Mouse (Mus musculus): Measurements from ENCODE around the gene 4933402J07Rik.

4933402J07Rik gene

GRCm38 (mm10) chr8:87621181-87621580 lies 57.5 kb downstream of the 4933402J07Rik start:
- no peak for DNase-seq (ENCODE audit: low spot score in 2 of 2)

GRCm38 (mm10) chr8:87629656-87630055 lies 66.0 kb downstream of the 4933402J07Rik start:
- DNase-seq (ENCODE audit: low spot score in 2 of 2), result no peak

DNA sequence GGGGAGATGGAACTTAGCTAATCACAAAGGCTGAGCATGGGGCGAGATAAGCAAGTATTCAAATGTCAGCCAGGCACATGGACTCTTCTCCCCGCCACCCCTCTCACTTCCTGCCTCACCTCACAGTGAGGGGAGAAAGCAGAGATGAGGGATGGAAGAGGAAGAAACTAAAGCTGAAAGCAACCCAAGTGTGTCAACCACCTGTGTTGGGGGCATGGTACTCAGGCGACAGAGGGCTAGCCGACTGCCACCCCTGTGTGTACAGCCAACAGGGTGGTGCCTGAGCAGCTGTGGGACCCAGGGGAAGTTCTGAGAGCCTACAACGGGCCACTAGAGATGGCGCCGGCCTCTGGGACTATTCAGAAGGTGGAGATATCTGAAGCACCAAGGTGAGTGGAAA lies 68.1 kb downstream of the 4933402J07Rik start:
- DNase-seq (ENCODE audit: low spot score in 2 of 2), result no peak

GRCm38 (mm10) chr8:87636226-87636742 lies 72.6 kb downstream of the 4933402J07Rik start:
- DNase-seq (ENCODE audit: low spot score in 2 of 2), result no peak
